Mouse (Mus musculus) lung, adult 18-20 months (tissue): ENCODE results near the gene Wbp1l.

Source experiments
- DNase-seq, 2 experiments: peaks; one replicate each; pipeline ENCODE4 v3.0.0; 2022; ENCODE audit warnings: mixed read lengths in 2 of 2

Wbp1l gene

GRCm38 (mm10) chr19:46661511-46661910 lies 62.6 kb downstream of the Wbp1l start:
- DNase-seq = no peak

DNA sequence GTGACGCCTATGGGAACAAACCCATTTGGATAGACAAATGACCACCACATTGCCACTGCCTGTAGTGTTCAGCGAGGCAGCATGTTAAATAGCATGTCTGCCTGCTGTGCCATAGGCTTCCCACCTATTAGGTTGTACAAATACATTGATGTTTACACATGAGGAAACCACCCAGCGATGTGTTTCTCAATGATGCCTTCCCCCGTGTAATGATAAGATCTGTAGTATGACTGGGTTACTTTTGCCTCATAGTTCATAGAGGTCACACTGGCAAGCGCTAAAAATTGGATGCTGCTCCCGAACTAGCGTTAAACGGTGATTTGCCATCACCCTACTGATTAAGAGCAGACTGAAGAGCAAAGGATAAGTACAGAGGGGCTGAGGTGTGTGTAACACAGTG lies 63.3 kb downstream of the Wbp1l start:
- DNase-seq = no peak

- DNase-seq = no peak
Observed at GRCm38 (mm10) chr19:46662784-46663183, 63.9 kb downstream of the Wbp1l start.

DNA sequence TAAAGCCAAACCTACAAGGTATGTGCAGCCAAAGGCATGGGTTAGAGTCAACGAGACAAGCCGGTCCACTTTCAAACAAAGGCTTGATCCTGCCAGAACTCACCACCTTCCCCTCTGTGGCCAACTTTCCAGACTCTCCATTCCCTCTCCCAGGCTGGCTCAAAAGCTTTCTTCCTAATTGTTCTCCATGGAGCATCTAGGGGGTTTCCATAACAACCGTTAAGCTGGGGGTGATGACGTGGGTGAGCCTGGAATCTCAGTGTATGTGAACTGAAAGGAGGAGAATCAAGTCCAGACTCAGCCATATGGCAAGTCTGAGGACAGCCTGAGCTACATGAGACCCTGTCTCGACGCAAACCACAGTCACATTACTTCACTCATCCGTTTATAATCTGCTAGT lies 66.6 kb downstream of the Wbp1l start:
- no peak for DNase-seq

- DNase-seq = no peak
Observed at GRCm38 (mm10) chr19:46667300-46667699, 68.4 kb downstream of the Wbp1l start.

GRCm38 (mm10) chr19:46668263-46668662 lies 69.4 kb downstream of the Wbp1l start:
- DNase-seq = no peak

- no peak for DNase-seq
Observed at GRCm38 (mm10) chr19:46669802-46670201, 70.9 kb downstream of the Wbp1l start.

DNA sequence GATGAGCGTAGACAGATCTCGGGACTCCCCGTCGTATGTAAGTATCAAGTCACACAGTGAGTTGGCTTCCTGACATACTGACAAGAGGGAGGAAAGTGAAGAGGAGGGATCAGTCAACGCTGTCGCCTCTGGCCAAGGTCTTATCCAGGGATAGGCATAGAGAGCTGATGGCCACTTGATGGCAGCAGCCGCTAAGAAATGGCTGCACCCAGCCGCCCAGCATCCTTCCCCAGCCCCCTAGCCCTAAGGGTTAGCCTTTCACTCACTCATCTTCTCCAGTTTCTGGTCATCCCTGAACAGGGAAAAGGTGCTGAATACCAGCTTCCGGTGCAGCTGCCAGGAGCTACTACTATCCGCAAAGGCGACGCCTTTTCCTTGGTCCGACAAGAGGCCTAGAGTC lies 71.8 kb downstream of the Wbp1l start:
- peak in 1 of 2 experiments; percentile 53 for DNase-seq

DNA sequence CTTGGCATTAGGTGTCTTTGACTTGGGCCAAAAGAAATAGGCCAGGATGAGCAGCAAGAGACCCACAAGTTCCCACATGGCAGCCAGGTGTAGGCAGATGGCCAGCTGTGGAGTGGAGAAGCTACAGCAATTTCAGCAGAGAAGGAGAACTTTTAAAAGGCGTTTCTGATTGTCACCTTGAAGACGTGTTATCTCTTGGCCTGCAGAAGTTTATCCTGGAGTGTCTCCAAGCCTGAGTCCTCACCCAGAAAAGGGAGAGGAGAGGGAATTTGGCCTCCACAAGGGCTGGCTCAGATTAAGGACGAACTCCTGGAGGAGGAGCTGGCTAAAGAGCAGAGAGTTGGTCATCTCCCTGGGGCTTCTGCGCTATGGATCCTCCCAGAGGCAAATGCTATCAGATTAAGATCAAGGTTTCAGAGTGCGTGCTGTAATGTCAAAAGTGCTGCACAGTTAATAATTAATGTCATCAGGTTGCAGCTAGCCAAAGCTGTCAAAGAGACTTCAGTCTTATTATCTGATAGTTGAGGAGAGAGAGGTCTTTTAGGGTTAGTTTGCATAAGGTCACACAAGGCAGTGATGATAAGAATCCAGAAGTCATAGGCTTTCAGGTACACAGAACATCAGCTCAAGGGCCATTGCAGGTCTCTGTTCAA lies 74.0 kb downstream of the Wbp1l start, which contains the start of gene Cyp17a1:
Gene Cyp17a1, minus strand, starts transcription at position 407 of the 653 bp plus-strand sequence.
- DNase-seq = no peak

DNA sequence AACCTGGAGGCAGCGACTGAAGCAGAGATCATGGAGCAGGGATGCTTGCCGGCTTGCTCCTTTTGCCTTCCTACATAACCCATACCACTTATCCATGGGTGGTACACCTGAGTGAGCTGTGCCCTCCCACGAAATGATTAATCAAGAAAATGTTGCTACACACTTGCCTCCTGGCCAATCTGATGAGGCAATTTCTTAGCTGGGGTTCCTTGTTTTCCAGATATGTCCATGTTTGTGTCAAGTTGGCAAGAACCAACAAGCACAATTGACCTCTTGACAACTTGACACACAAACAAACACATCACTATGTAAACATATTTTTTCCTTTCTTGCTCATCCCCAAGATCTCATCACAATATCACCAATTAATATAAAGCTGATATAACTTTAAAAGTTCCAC lies 76.8 kb downstream of the Wbp1l start:
- no peak for DNase-seq

- no peak for DNase-seq
Observed at GRCm38 (mm10) chr19:46679720-46680383, 81.0 kb downstream of the Wbp1l start.

GRCm38 (mm10) chr19:46689460-46690372 lies 90.8 kb downstream of the Wbp1l start, which contains the start of gene Borcs7:
Borcs7 (plus strand) TSS chr19:46689906.
- peak; percentile 87 for DNase-seq

GRCm38 (mm10) chr19:46690387-46690786 lies 91.5 kb downstream of the Wbp1l start:
- no peak for DNase-seq

GRCm38 (mm10) chr19:46691078-46691477 lies 92.2 kb downstream of the Wbp1l start:
- no peak for DNase-seq

DNA sequence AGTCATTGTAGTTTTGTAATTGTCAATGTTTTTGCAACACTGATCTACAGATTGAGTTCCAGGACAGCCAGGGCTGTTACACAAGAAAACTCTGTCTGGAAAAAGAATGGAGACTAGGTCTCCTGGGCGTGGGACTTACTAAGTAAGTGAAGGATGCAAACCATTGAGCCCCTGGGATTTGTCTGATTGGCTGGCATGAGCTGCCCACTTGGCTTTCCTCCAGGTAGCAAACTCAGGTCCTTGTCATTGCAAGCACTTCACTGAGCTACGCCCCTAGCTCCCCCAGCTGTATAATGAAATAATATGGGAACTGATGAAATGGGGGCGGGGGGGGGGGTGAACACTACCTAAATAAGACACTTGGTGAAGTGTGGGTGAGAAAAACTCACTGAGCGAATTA lies 94.3 kb downstream of the Wbp1l start:
- no peak for DNase-seq

DNA sequence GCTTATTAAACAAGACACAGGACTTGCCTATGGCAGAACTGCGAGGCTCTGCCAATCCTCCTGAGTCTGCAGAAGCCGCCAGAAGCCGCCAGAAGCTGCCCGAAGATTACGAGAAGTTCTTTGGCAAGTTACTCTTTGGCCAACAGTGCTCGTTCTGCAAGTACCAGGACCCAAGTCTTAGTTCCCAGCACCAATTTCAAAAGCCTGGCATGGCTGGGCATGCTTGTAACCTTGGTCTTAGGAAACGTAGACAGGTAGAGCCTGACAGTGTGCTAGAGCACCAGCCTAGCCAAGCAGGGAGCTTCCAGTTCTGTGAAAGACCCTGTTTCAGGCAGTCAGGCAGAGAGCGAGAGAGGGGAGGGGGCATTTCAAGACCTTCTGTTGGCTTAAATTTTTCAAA lies 97.6 kb downstream of the Wbp1l start:
- DNase-seq = no peak

GRCm38 (mm10) chr19:46696943-46697342 lies 98.1 kb downstream of the Wbp1l start:
- no peak for DNase-seq

GRCm38 (mm10) chr19:46697840-46698517 lies 99.1 kb downstream of the Wbp1l start:
- no peak for DNase-seq

DNA sequence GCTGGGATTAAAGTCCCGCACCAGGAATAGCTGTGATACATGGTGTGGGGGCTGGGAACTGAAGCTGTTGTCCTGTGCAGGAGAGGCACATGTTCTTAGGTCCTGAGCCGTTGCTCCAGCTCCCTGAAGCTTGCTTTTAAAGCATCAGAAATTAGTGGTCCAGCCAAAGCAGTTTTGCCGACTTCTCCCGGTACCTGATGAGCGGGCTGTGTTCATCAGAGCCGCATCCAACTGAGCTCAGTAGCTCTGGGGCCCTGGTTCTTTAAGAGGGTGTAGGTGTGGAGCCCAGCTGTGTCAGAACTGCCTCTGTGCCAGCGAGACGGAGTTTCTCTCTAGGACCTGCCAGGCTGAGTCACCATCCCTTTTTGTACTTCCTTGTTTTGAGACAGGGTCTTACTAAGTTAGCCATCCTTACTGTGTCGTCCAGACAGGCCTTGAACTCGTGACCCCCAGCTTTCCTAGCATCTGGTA lies 100.2 kb downstream of the Wbp1l start:
- no peak for DNase-seq

DNA sequence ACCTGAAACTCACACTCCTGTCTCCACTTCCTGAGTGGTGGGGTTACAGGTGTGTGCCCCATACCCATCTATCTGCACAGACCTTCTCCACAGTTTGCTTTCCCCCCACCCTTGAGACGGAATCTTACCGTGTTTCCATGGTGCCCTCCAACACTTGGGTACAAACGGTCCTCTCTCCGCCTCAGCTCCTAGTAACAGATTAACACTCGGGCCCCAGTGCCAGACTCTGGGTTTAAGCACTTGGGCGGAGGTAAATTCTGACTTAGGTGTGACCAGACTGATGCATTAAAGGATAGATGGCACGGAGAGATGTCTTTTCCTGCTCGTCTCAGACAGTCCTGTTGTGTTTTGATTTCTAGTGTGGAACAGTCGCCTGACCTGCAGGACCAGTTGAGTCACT lies 102.3 kb downstream of the Wbp1l start:
- DNase-seq = no peak

DNA sequence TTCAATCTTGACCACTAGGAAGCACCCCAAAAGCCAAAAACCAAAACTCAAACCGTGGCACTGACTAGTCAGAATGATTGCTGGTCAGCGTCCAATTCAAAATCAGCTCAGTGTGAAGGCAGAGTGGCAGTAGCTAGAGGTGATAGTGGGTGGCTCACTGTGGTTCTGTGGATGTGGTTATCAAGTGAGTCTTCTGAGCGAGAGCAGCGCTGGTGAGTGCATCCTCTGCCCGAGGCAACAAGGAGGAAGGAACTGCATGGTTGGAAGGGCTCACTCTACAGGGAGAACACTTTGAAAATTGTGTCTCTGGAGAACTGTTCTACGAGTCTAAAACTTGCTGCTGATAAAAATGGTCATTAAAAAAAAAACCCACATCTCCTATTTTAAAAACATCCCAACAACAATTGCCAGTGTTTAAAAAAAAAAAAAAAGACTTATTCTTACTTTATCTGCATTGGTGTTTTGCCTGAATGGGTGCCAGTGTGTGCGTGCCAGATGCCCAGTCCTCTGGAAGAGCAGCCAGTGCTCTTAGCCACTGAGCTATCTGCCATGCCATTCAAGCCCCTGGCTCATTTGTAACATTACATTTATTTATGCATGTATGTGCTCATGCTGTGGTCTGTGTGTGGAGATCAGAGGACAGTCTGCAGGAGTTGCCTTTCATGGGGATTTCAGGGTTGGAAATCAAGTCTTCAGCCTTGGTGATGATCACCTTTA lies 107.1 kb downstream of the Wbp1l start:
- no peak for DNase-seq
